Mouse (Mus musculus) liver, embryonic 16.5 days (tissue): Measurements from ENCODE around the gene Hnrnpa1. TPM values are rescaled to one million over a fixed set of nuclear protein-coding genes. Genes with fewer than 3 reads are reported as not detected.
A peak's percentile ranks its signal among the peaks of the same experiment; 100 is the strongest.

Experiments used
- ATAC-seq: fragments of 200-750 bp; cut with Nextera tagmentation; 2 replicates; pipeline ENCODE4 v1.8.0; 2017; ENCODE audit warnings: low read depth, mild to moderate bottlenecking, moderate number of reproducible peaks, moderate library complexity
- H3K27ac ChIP-seq: fragments of 300-500 bp; sonication (generic); 2 replicates; pipeline ENCODE4 v1.5.1; 2014; ENCODE audit warnings: mild to moderate bottlenecking, low read length
- H3K27me3 ChIP-seq: fragments of 300-500 bp; sonication (generic); 2 replicates; pipeline ENCODE4 v1.6.1; 2014; ENCODE audit warnings: low read depth, low read length, mixed read lengths; ENCODE audit not compliant: control insufficient read depth, insufficient read depth
- H3K36me3 ChIP-seq: fragments of 300-500 bp; sonication (generic); 2 replicates; pipeline ENCODE4 v1.6.1; 2014; ENCODE audit warnings: mild to moderate bottlenecking; ENCODE audit not compliant: control insufficient read depth, insufficient read depth
- H3K4me1 ChIP-seq: fragments of 300-500 bp; sonication (generic); 2 replicates; pipeline ENCODE4 v1.6.1; 2014; ENCODE audit warnings: low read depth, low read length, mixed read lengths; ENCODE audit not compliant: control insufficient read depth
- H3K4me2 ChIP-seq: fragments of 300-500 bp; sonication (generic); 2 replicates; pipeline ENCODE4 v1.6.1; 2014; ENCODE audit warnings: low read depth, low read length, mixed read lengths
- H3K4me3 ChIP-seq: fragments of 300-500 bp; sonication (generic); 2 replicates; pipeline ENCODE4 v1.5.1; 2014; ENCODE audit warnings: low read depth, mild to moderate bottlenecking, low read length
- H3K9ac ChIP-seq: fragments of 300-500 bp; sonication (generic); 2 replicates; pipeline ENCODE4 v1.6.1; 2014; ENCODE audit warnings: low read depth, low read length
- H3K9me3 ChIP-seq: fragments of 300-500 bp; sonication (generic); replicated peaks from 2 replicates; pipeline ENCODE4 v1.6.1; 2016; ENCODE audit warnings: low read length; ENCODE audit not compliant: control insufficient read depth
- WGBS: fragments of 180-500 bp; shearing (Covaris S2); extraction: QIAGEN DNeasy Blood & Tissue Kit; methylation state at CpG from one replicate; pipeline ENCODE4 v1.1.7; 2014; ENCODE audit not compliant: insufficient replicate concordance; 5-methylcytosine and 5-hydroxymethylcytosine counted together
- polyA plus RNA-seq: library from polyadenylated mRNA; unstranded; fragments of >200 nt; fragmentation: Nextera tagmentation; extraction: Ambion mirVana; gene quantifications from 2 replicates; pipeline ENCODE4 v1.2.1, GENCODE M21; 2015

Gene Hnrnpa1
- polyA plus RNA-seq, 1 experiment from 2014 or later = 174 TPM

DNA sequence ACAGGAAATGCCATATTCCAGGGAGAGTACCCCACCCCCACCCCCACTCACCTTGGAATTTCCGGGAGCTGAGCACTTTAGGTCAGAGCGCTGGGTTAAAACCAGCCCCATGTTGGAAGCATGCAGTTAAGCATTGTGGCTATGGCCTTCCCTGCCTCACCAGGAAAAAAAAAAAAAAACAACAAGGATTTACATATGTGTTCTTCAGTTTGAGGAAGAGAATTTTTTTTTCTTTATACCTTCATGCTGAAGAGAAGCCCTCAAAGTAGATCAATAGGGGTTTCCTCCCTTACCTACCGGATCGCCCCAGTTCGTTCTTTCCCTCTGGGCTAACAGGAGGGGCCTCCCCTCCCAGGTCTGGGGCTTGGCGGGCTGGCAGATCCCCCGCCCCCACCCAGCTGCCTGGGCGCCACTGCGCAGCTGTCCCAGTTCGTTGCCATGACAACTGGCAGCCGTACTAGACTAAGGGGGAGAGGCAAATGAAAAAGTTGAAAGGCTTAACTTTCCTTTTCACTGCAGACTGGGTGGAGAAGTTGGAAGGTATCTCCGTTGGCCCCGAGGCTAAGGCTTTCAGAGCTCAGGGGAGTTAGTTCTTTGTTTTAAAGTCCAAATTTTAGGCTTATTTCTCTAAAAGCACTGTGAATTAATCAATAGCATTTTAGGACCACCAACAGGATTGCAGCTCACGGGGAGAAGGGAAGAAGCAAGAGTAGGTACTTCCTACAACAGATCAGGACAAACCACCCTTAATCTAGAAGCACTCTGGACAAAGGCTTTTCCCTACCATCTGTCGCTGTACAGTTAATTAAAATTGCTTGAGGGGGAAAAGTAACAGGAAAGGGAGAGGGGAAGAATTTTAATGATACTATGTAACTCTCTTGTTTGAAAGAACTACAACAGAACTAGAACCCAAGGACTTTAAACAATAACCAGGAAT lies 25.0 kb upstream of the Hnrnpa1 start:
- Histone ChIP-seq H3K4me3 (peak overlapping the region; percentile 39), H3K36me3 (peaks cover 21% of the 10 kb centered on the region), H3K4me2 (peak overlapping the region; percentile 51), H3K9ac (no peak overlapping the region), H3K4me1 (peaks cover 14% of the 10 kb centered on the region), H3K27me3 (no peaks in the 10 kb centered on the region), H3K9me3 (no peaks in the 10 kb centered on the region), H3K27ac (peak overlapping the region; percentile 9)
- ATAC-seq = peak; percentile 89
- WGBS = 9% methylated on average over 15 of the region's 15 CpGs

DNA sequence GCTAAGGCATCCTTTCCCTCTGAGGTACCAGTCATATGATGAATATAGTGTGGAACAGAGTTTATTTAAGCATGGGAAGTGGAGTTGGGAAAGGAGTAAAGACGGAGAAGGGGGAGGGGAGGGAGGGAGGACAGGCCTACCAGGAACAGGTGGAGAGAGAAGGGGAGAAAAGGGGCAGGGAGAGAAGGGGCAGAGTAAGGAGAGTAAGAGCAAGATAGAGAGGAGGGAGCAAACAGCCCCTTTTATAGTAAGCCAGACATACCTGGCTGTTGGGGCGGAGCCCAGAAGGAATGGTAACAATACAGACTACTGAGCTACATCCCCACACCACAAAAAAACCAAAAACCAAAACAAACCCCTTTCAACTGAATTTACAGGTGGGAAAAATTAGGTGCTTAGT lies 24.2 kb upstream of the Hnrnpa1 start:
- Histone ChIP-seq H3K4me3 (no peak overlapping the region), H3K27ac (peak overlapping the region; percentile 35; the same call in 1 of the 2 replicates), H3K4me1 (peaks cover 19% of the 10 kb centered on the region), H3K9ac (peak overlapping the region; percentile 21; the same call in 1 of the 2 replicates), H3K9me3 (no peaks in the 10 kb centered on the region), H3K36me3 (peaks cover 16% of the 10 kb centered on the region), H3K27me3 (no peaks in the 10 kb centered on the region), H3K4me2 (peak overlapping the region; percentile 51; the same call in 1 of the 2 replicates)
- ATAC-seq = no peak
- WGBS = 56% methylated on average over 2 of the region's 2 CpGs

DNA sequence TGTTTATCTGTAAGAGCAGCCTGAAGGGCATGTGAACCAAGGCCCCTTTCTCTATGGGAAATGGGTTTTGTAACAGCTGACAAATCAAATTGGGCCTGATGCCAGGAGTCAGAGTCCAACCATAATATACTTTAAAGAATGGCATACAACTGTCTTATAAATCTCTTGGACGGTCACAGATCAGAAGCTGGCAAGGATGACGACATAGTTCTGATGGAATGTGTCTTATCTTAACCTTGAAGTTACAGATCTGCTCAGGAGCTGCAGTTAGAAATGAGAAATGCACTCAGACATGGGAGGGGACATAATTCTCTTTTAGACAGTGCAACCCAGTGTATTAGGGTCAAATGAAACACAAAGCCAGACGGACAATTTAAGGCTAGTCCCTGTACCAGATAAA lies 19.4 kb upstream of the Hnrnpa1 start:
- Histone ChIP-seq H3K9me3 (no peaks in the 10 kb centered on the region), H3K4me1 (peaks cover 15% of the 10 kb centered on the region), H3K9ac (no peak overlapping the region), H3K27me3 (no peaks in the 10 kb centered on the region), H3K27ac (no peak overlapping the region), H3K4me2 (no peak overlapping the region), H3K36me3 (no peaks in the 10 kb centered on the region), H3K4me3 (no peak overlapping the region)
- 48% methylated on average over 3 of the region's 3 CpGs for WGBS
- no peak; the same call in 1 of the 2 replicates for ATAC-seq

DNA sequence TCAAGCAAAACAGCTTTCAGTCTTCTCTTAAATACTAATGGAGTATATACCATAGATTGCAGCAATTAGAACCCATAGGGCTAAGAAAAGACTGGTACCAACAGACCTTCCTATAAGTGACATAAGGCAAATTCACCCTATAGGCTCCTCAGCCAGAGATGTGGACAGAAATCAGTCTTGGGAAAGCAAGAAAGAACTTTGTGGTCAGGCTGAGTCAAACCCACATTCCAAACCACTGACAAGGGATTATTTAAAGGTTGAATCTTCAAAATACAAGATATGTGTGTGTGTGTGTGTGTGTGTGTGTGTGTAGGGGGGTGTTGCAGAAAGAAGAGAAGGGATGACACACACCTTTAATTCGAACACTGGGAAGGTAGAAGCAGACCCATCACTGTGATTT lies 18.8 kb upstream of the Hnrnpa1 start:
- ATAC-seq = no peak
- H3K4me3 ChIP-seq = no peak overlapping the region
- no peak overlapping the region for H3K4me2 ChIP-seq
- H3K27ac ChIP-seq = no peak overlapping the region
- no peak overlapping the region for H3K9ac ChIP-seq
- H3K9me3 ChIP-seq = no peaks in the 10 kb centered on the region
- H3K27me3 ChIP-seq = no peaks in the 10 kb centered on the region
- no peaks in the 10 kb centered on the region for H3K36me3 ChIP-seq
- 80% methylated on average over 1 of the region's 1 CpGs for WGBS
- peaks cover 10% of the 10 kb centered on the region for H3K4me1 ChIP-seq

DNA sequence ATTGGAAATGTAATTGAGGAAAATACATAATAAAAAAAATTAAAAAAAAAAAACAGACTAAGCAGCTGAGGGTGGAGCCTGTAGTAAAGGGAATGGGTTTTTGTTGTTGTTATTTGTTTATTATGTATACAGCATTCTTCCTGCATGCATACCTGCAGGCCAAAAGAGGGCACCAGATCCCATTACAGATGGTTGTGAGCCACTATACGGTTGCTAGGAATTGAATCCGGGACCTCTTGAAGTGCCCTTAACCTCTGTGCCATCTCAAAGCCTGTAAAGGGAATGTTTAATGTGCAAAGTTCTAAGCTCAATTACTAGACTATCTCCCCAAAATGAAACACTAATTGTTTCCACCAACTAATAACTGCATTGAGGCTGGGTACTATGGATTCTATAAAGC lies 16.1 kb upstream of the Hnrnpa1 start:
- peaks cover 5% of the 10 kb centered on the region for H3K4me1 ChIP-seq
- no peak overlapping the region for H3K4me2 ChIP-seq
- H3K27ac ChIP-seq = no peak overlapping the region
- no peak for ATAC-seq
- WGBS = 86% methylated on average over 2 of the region's 2 CpGs
- H3K9ac ChIP-seq = no peak overlapping the region
- no peaks in the 10 kb centered on the region for H3K36me3 ChIP-seq
- H3K4me3 ChIP-seq = no peak overlapping the region
- H3K27me3 ChIP-seq = no peaks in the 10 kb centered on the region
- no peaks in the 10 kb centered on the region for H3K9me3 ChIP-seq

DNA sequence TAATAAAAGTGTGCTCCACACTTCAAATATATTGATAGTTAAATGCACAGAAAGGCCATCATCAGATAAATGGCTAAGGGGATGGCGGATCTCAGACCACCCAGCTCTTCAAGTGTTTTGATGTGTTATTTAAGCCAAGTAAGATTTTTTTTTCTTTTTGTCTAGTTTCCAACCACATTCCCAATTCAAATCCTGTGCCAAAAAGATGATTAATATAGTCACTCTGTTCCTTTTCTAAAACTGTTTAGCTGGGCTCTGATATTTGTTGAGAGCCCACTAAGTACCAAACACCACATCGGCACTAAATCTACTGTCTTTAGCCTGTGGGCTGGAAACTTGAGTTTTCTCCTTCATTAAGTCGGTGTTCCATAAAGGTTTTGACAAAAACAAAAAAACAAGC lies 13.2 kb upstream of the Hnrnpa1 start:
- Histone ChIP-seq H3K9ac (no peak overlapping the region), H3K36me3 (no peaks in the 10 kb centered on the region), H3K4me2 (no peak overlapping the region), H3K27me3 (no peaks in the 10 kb centered on the region), H3K9me3 (no peaks in the 10 kb centered on the region), H3K27ac (no peak overlapping the region), H3K4me3 (no peak overlapping the region), H3K4me1 (no peaks in the 10 kb centered on the region; the same call in 1 of the 2 replicates)
- ATAC-seq = no peak
- 77% methylated on average over 3 of the region's 3 CpGs for WGBS

DNA sequence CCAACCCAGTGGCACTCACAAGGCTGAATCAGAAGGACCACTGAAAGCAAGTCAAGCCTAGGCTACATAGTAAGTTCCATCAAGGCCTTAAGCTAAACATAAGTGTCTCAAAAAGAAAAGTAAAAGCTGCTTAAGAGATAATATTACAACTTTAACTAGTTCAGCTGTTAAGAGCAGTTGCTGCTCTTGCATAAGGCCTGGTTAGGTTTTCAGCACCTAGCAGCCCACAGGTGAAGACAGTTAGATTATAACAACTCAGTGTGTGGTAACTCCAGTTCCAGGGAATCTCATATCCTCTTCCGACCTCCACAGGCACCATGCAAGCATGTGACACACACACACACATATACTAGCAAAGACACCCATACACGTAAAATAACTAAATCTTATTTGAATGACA lies 12.7 kb upstream of the Hnrnpa1 start:
- Histone ChIP-seq H3K9ac (no peak overlapping the region), H3K4me1 (peaks cover 2% of the 10 kb centered on the region), H3K4me2 (no peak overlapping the region), H3K27me3 (no peaks in the 10 kb centered on the region), H3K36me3 (no peaks in the 10 kb centered on the region), H3K9me3 (no peaks in the 10 kb centered on the region), H3K27ac (no peak overlapping the region), H3K4me3 (no peak overlapping the region)
- no peak for ATAC-seq
- whole genome bisulfite sequencing = 73% methylated on average over 2 of the region's 2 CpGs

DNA sequence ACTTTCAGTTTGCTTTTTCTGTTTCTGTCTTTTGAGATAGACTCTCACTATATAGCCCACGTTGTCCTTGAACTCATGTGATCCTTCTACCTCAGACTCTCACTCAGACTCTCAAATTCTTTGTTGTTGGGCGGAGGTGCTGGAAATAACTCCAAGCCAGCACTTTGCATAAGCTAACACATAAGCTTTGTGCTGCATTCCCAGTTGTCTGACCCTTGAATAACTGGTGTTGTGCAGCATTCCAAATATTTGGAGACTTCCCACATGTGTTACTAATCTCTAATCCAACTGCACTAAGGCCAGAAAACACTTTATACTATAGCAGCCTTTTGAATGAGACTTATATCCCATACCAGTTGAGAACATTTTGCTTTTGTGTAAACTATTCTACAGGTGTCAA lies 11.3 kb upstream of the Hnrnpa1 start:
- Histone ChIP-seq H3K4me2 (no peak overlapping the region), H3K4me1 (peaks cover 3% of the 10 kb centered on the region), H3K27ac (no peak overlapping the region), H3K9me3 (no peaks in the 10 kb centered on the region), H3K27me3 (no peaks in the 10 kb centered on the region), H3K9ac (no peak overlapping the region), H3K4me3 (no peak overlapping the region), H3K36me3 (no peaks in the 10 kb centered on the region)
- no peak for ATAC-seq
- WGBS = 62% methylated on average over 2 of the region's 2 CpGs

DNA sequence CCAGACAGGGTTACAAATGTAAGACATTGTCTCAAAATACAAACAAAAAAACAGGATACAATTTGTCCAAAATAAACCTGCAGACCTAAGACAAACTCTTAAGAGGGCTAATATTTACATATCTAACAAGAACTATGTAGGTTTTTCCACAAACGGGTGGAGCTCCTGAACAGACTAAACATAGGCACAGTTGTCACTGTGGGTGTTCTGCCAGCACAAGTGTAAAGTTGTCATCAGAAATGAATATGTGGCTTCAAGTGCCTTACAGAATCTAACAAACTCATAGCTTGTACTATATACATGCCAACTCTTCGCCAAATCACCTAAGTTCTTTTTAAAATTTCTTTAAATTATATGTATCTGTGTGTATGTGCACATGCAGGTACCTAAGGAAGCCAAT lies 7.1 kb upstream of the Hnrnpa1 start:
- Histone ChIP-seq H3K27me3 (no peaks in the 10 kb centered on the region), H3K4me1 (peaks cover 14% of the 10 kb centered on the region), H3K9me3 (no peaks in the 10 kb centered on the region), H3K36me3 (peaks cover 7% of the 10 kb centered on the region), H3K9ac (no peak overlapping the region), H3K4me2 (no peak overlapping the region), H3K4me3 (no peak overlapping the region), H3K27ac (no peak overlapping the region)
- 56% methylated on average over 2 of the region's 2 CpGs for WGBS
- no peak for ATAC-seq
